Mouse (Mus musculus): ENCODE measurements around the gene Nrap.

- no peak for TF ChIP-seq POLR2A (IDR thresholded peaks at IDR 0.05; ENCODE audit: insufficient read length, low read depth)
- TF ChIP-seq MYOG (IDR thresholded peaks at IDR 0.05; ENCODE audit: control insufficient read depth in 1 of 3, insufficient read depth in 1 of 3, insufficient read length in 2 of 3, low read depth in 2 of 3), result no peak
- no peak for TF ChIP-seq TCF12 (IDR thresholded peaks at IDR 0.05; ENCODE audit: insufficient read depth, poor library complexity, severe bottlenecking)
- no peak for TF ChIP-seq USF1 (IDR thresholded peaks at IDR 0.05; ENCODE audit: low read depth)
- TF ChIP-seq E2F4 (IDR thresholded peaks at IDR 0.05; ENCODE audit: insufficient read depth), result no peak
Measured at GRCm38 (mm10) chr19:56438357-56439071, 48.7 kb upstream of the Nrap start.
